Mouse (Mus musculus) lung, postnatal 0 days (tissue): Measurements from ENCODE around the gene Klb.

Source experiments
- CTCF ChIP-seq: IDR thresholded peaks from 2 replicates; pipeline ENCODE4 v1.5.1; 2016; ENCODE audit warnings: antibody characterized with exemption, mild to moderate bottlenecking
- EP300 ChIP-seq: IDR thresholded peaks from 2 replicates; pipeline ENCODE4 v1.6.1; 2016; ENCODE audit warnings: antibody characterized with exemption, mild to moderate bottlenecking, control low read depth

DNA sequence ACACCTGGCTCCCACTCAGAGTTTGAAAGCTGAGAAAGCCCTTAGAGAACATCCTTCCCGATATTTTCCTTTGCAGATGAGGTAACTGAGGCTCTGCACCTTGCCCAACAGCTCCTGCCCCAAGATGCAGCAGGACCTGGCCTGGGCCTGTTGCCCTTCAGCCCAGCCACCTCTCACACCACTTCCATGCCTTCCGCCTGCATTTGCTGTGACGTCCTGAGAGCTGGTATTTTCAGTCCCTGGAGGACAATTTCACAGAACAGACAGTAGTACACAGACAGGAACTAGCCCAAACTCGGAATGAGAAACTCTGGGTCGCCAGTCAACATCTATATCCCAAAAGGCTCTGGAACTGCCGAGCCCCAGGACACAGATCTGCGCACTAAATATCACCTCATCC is 26.6 kb downstream of the Klb start:
- TF ChIP-seq CTCF: no peak
- no peak for TF ChIP-seq EP300
